Mouse (Mus musculus) lung, postnatal 0 days (tissue): ENCODE measurements around the gene Nr0b2.

ENCODE experiments used
- CTCF ChIP-seq: IDR thresholded peaks from 2 replicates; pipeline ENCODE4 v1.5.1; 2016; ENCODE audit warnings: antibody characterized with exemption, mild to moderate bottlenecking
- EP300 ChIP-seq: IDR thresholded peaks from 2 replicates; pipeline ENCODE4 v1.6.1; 2016; ENCODE audit warnings: antibody characterized with exemption, mild to moderate bottlenecking, control low read depth

- TF ChIP-seq EP300 = no peak
- TF ChIP-seq CTCF = peak; percentile 94
Observed at GRCm38 (mm10) chr4:133512972-133513371, 40.2 kb upstream of the Nr0b2 start.
